Comparison of ENCODE assay signal across 1 mouse cellular context in the genomic region with DNA sequence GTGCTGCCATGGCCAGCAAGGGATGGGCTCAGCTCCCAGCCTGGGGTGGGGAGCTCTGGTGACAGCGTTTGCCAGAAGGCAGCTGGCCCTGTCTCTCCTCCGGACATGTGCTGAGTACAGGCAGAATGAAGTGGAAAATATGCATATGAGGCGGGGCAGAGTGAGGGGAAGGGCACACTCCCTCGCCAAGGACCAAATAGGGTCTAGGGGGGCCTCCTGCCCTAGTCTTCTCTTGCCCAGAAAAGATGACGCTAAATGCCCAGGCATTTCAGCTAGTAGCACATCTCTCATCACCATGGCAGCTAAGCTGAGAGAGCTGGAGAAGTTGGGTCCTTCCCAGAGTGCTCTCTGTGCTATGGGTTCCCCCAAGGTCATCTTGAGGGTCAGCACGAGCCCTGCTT.
A peak's percentile ranks its signal among the peaks of the same experiment; 100 is the strongest.
TF ChIP-seq lines count a peak whose summit lies in the region.

No protein-coding gene starts in this region.

TF ChIP-seq in CH12.LX, 34 proteins besides CTCF, POLR2A, EP300 and RAD21 (continued from another document):
- TF ChIP-seq CHD1 (IDR thresholded peaks at IDR 0.05; ENCODE audit: low read depth, low read length), result no peak
- no peak for TF ChIP-seq USF1 (IDR thresholded peaks at IDR 0.05; ENCODE audit: low read depth, low read length)
- no peak for TF ChIP-seq CHD2 (IDR thresholded peaks at IDR 0.05; ENCODE audit: low read length)
- TF ChIP-seq BHLHE40 (IDR thresholded peaks at IDR 0.05; ENCODE audit: low read depth, low read length), result 0 out of 2 replicates have a peak, but pooled peaks have one; percentile 22
- no peak for TF ChIP-seq ZNF384 (IDR thresholded peaks at IDR 0.05; ENCODE audit: low read depth, low read length)
TF ChIP-seq in CH12.LX: peak in this region for 1.
